Mouse (Mus musculus) hindbrain, embryonic 12.5 days (tissue): ENCODE measurements around the gene Eif2ak4. TPM values are rescaled to one million over a fixed set of nuclear protein-coding genes. Genes with fewer than 3 reads are reported as not detected.

Experiments used
- ATAC-seq: fragments of 200-750 bp; cut with Nextera tagmentation; 2 replicates; pipeline ENCODE4 v1.8.0; 2017; ENCODE audit warnings: moderate TSS enrichment; ENCODE audit not compliant: low FRiP score
- H3K27ac ChIP-seq: fragments of 300-500 bp; sonication (generic); 2 replicates; pipeline ENCODE4 v1.5.1; 2016; ENCODE audit warnings: mild to moderate bottlenecking
- H3K27me3 ChIP-seq: fragments of 300-500 bp; sonication (generic); 2 replicates; pipeline ENCODE4 v1.6.1; 2016; ENCODE audit warnings: mild to moderate bottlenecking
- H3K36me3 ChIP-seq: fragments of 300-500 bp; sonication (generic); 2 replicates; pipeline ENCODE4 v1.6.1; 2016; ENCODE audit warnings: mild to moderate bottlenecking
- H3K4me1 ChIP-seq: fragments of 300-500 bp; sonication (generic); 2 replicates; pipeline ENCODE4 v1.6.1; 2016
- H3K4me2 ChIP-seq: fragments of 300-500 bp; sonication (generic); replicated peaks from 2 replicates; pipeline ENCODE4 v1.6.1; 2016; ENCODE audit warnings: mild to moderate bottlenecking
- H3K4me3 ChIP-seq: fragments of 300-500 bp; sonication (generic); 2 replicates; pipeline ENCODE4 v1.5.1; 2016; ENCODE audit warnings: mild to moderate bottlenecking
- H3K9ac ChIP-seq: fragments of 300-500 bp; sonication (generic); 2 replicates; pipeline ENCODE4 v1.6.1; 2016; ENCODE audit warnings: mild to moderate bottlenecking, moderate library complexity
- H3K9me3 ChIP-seq: fragments of 300-500 bp; sonication (generic); replicated peaks from 2 replicates; pipeline ENCODE4 v1.6.1; 2016; ENCODE audit warnings: mild to moderate bottlenecking
- WGBS: fragments of 180-500 bp; shearing (Covaris S2); methylation state at CpG from one replicate; pipeline ENCODE4 v1.1.7; 2016; 5-methylcytosine and 5-hydroxymethylcytosine counted together
- polyA plus RNA-seq: library from polyadenylated mRNA; unstranded; fragments of >200 nt; fragmentation: Nextera tagmentation; extraction: Ambion mirVana; gene quantifications from 2 replicates; pipeline ENCODE4 v1.2.1, GENCODE M21; 2016

Eif2ak4 gene
- polyA plus RNA-seq, 1 experiment from 2014 or later, result 13.2 TPM

GRCm38 (mm10) chr2:118448181-118448580 is 59.8 kb downstream of the Eif2ak4 start:
- 70% methylated on average over 12 of the region's 12 CpGs for WGBS
- no peak for ATAC-seq
- H3K9me3 ChIP-seq, result no peaks in the 10 kb centered on the region
- peaks cover 15% of the 10 kb centered on the region; the same call in 1 of the 2 replicates for H3K36me3 ChIP-seq
- H3K4me2 ChIP-seq, result no peak overlapping the region
- H3K9ac ChIP-seq, result no peak overlapping the region
- no peaks in the 10 kb centered on the region; the same call in 1 of the 2 replicates for H3K4me1 ChIP-seq
- H3K27ac ChIP-seq, result no peak overlapping the region
- no peak overlapping the region for H3K4me3 ChIP-seq
- H3K27me3 ChIP-seq, result no peaks in the 10 kb centered on the region

GRCm38 (mm10) chr2:118451056-118451455 is 62.6 kb downstream of the Eif2ak4 start:
- ATAC-seq, result no peak
- Histone ChIP-seq H3K9ac (no peak overlapping the region), H3K4me3 (no peak overlapping the region), H3K9me3 (no peaks in the 10 kb centered on the region), H3K27ac (no peak overlapping the region), H3K4me1 (no peaks in the 10 kb centered on the region; the same call in 1 of the 2 replicates), H3K4me2 (no peak overlapping the region), H3K27me3 (no peaks in the 10 kb centered on the region), H3K36me3 (peaks cover 5% of the 10 kb centered on the region; the same call in 1 of the 2 replicates)
- 91% methylated on average over 6 of the region's 6 CpGs for WGBS

- no peak overlapping the region for H3K4me3 ChIP-seq
- 82% methylated on average over 3 of the region's 3 CpGs for WGBS
- no peak for ATAC-seq
- no peak overlapping the region for H3K9ac ChIP-seq
- peak overlapping the region; percentile 61 for H3K27ac ChIP-seq
- no peaks in the 10 kb centered on the region for H3K9me3 ChIP-seq
- H3K36me3 ChIP-seq, result peaks cover 11% of the 10 kb centered on the region
- no peak overlapping the region for H3K4me2 ChIP-seq
- 0 out of 2 replicates have a peak, but pooled peaks cover 1% of the 10 kb centered on the region for H3K4me1 ChIP-seq
- no peaks in the 10 kb centered on the region for H3K27me3 ChIP-seq
Measured at GRCm38 (mm10) chr2:118457029-118457428, 68.6 kb downstream of the Eif2ak4 start.

GRCm38 (mm10) chr2:118457463-118458261 is 69.2 kb downstream of the Eif2ak4 start:
- WGBS, result 74% methylated on average over 13 of the region's 13 CpGs
- Histone ChIP-seq H3K4me1 (0 out of 2 replicates have a peak, but pooled peaks cover 3% of the 10 kb centered on the region), H3K4me3 (no peak overlapping the region), H3K27ac (peak overlapping the region; percentile 71), H3K9me3 (no peaks in the 10 kb centered on the region), H3K9ac (no peak overlapping the region), H3K27me3 (no peaks in the 10 kb centered on the region), H3K36me3 (peaks cover 16% of the 10 kb centered on the region), H3K4me2 (no peak overlapping the region)
- ATAC-seq, result peak; percentile 86

GRCm38 (mm10) chr2:118461480-118462165 is 73.2 kb downstream of the Eif2ak4 start:
- no peak overlapping the region for H3K9ac ChIP-seq
- WGBS, result 79% methylated on average over 16 of the region's 16 CpGs
- H3K4me1 ChIP-seq, result 0 out of 2 replicates have a peak, but pooled peaks cover 3% of the 10 kb centered on the region
- H3K4me2 ChIP-seq, result no peak overlapping the region
- H3K27ac ChIP-seq, result no peak overlapping the region
- H3K4me3 ChIP-seq, result no peak overlapping the region
- no peaks in the 10 kb centered on the region for H3K27me3 ChIP-seq
- no peak for ATAC-seq
- H3K36me3 ChIP-seq, result peaks cover 51% of the 10 kb centered on the region
- H3K9me3 ChIP-seq, result no peaks in the 10 kb centered on the region

GRCm38 (mm10) chr2:118463480-118463879 is 75.1 kb downstream of the Eif2ak4 start:
- Histone ChIP-seq H3K4me2 (no peak overlapping the region), H3K9ac (no peak overlapping the region), H3K27ac (no peak overlapping the region), H3K27me3 (no peaks in the 10 kb centered on the region), H3K4me3 (no peak overlapping the region), H3K9me3 (no peaks in the 10 kb centered on the region), H3K36me3 (peaks cover 61% of the 10 kb centered on the region), H3K4me1 (0 out of 2 replicates have a peak, but pooled peaks cover 3% of the 10 kb centered on the region)
- ATAC-seq, result no peak
- WGBS, result 69% methylated on average over 5 of the region's 5 CpGs

GRCm38 (mm10) chr2:118464450-118464849 is 76.0 kb downstream of the Eif2ak4 start:
- peaks cover 70% of the 10 kb centered on the region for H3K36me3 ChIP-seq
- H3K27me3 ChIP-seq, result no peaks in the 10 kb centered on the region
- ATAC-seq, result no peak
- H3K4me3 ChIP-seq, result no peak overlapping the region
- H3K4me2 ChIP-seq, result no peak overlapping the region
- 87% methylated on average over 3 of the region's 3 CpGs for WGBS
- H3K9me3 ChIP-seq, result no peaks in the 10 kb centered on the region
- 0 out of 2 replicates have a peak, but pooled peaks cover 3% of the 10 kb centered on the region for H3K4me1 ChIP-seq
- no peak overlapping the region for H3K27ac ChIP-seq
- no peak overlapping the region for H3K9ac ChIP-seq

- H3K4me1 ChIP-seq, result 0 out of 2 replicates have a peak, but pooled peaks cover 3% of the 10 kb centered on the region
- 81% methylated on average over 2 of the region's 2 CpGs for WGBS
- peaks cover 79% of the 10 kb centered on the region for H3K36me3 ChIP-seq
- no peak overlapping the region for H3K4me2 ChIP-seq
- H3K27ac ChIP-seq, result no peak overlapping the region
- ATAC-seq, result no peak
- no peak overlapping the region for H3K4me3 ChIP-seq
- no peaks in the 10 kb centered on the region for H3K9me3 ChIP-seq
- H3K27me3 ChIP-seq, result no peaks in the 10 kb centered on the region
- H3K9ac ChIP-seq, result no peak overlapping the region
Measured at GRCm38 (mm10) chr2:118465894-118466293, 77.5 kb downstream of the Eif2ak4 start.

GRCm38 (mm10) chr2:118466601-118467000 is 78.2 kb downstream of the Eif2ak4 start:
- peaks cover 82% of the 10 kb centered on the region for H3K36me3 ChIP-seq
- H3K4me3 ChIP-seq, result no peak overlapping the region
- no peak for ATAC-seq
- no peaks in the 10 kb centered on the region for H3K9me3 ChIP-seq
- no peak overlapping the region for H3K9ac ChIP-seq
- 67% methylated on average over 1 of the region's 1 CpGs for WGBS
- H3K4me1 ChIP-seq, result 0 out of 2 replicates have a peak, but pooled peaks cover 3% of the 10 kb centered on the region
- H3K4me2 ChIP-seq, result no peak overlapping the region
- no peak overlapping the region for H3K27ac ChIP-seq
- no peaks in the 10 kb centered on the region for H3K27me3 ChIP-seq

GRCm38 (mm10) chr2:118468354-118468753 is 79.9 kb downstream of the Eif2ak4 start:
- Histone ChIP-seq H3K4me1 (no peaks in the 10 kb centered on the region), H3K4me2 (no peak overlapping the region), H3K36me3 (peaks cover 82% of the 10 kb centered on the region), H3K9ac (no peak overlapping the region), H3K27ac (no peak overlapping the region), H3K27me3 (no peaks in the 10 kb centered on the region), H3K4me3 (no peak overlapping the region), H3K9me3 (no peaks in the 10 kb centered on the region)
- no peak for ATAC-seq

- Histone ChIP-seq H3K36me3 (peaks cover 30% of the 10 kb centered on the region), H3K27ac (peak overlapping the region; percentile 80), H3K9ac (peak overlapping the region; percentile 93), H3K27me3 (no peaks in the 10 kb centered on the region), H3K9me3 (no peaks in the 10 kb centered on the region), H3K4me2 (peak overlapping the region; percentile 84), H3K4me3 (peak overlapping the region; percentile 94), H3K4me1 (peaks cover 13% of the 10 kb centered on the region)
- 3% methylated on average over 51 of the region's 52 CpGs for WGBS
- no peak for ATAC-seq
Measured at GRCm38 (mm10) chr2:118478833-118479549, 90.6 kb downstream of the Eif2ak4 start.

- no peaks in the 10 kb centered on the region for H3K27me3 ChIP-seq
- no peaks in the 10 kb centered on the region for H3K9me3 ChIP-seq
- H3K27ac ChIP-seq, result peak within 1 kb of the TSS; percentile 80
- peak within 1 kb of the TSS; percentile 93 for H3K9ac ChIP-seq
- peak; percentile 94 for ATAC-seq
- H3K4me1 ChIP-seq, result peaks cover 13% of the 10 kb centered on the region
- H3K4me2 ChIP-seq, result peak within 1 kb of the TSS; percentile 84
- WGBS, result under 1% methylated on average over 35 of the region's 35 CpGs
- peak within 1 kb of the TSS; percentile 94 for H3K4me3 ChIP-seq
- peaks cover 25% of the 10 kb centered on the region for H3K36me3 ChIP-seq
Measured at GRCm38 (mm10) chr2:118479550-118479909, 91.1 kb downstream of the Eif2ak4 start, which contains the start of gene Srp14. Srp14 (minus strand) TSS chr2:118479711.
